10 mouse cellular contexts compared by ENCODE assay signal in genomic region chr13:105294715-105295114, GRCm38 (mm10). TPM values are rescaled to one million over a fixed set of nuclear protein-coding genes. Genes with fewer than 3 reads are reported as not detected.
DNase-seq lines count a peak whose midpoint lies in the region; ATAC-seq and TF ChIP-seq lines count a peak whose summit lies in the region.
"Had no signal": no experiment of that assay in that cellular context is flagged by ENCODE, and none has a peak within 500 bp of the region (broad histone marks: within the 10 kb centered on the region; RNA-seq: fewer than 3 reads in every experiment).

TSS of gene Rnf180 (minus strand) at chr13:105294815.

- TF ChIP-seq EP300 in MEL (IDR thresholded peaks at IDR 0.05; ENCODE audit: low read depth in 1 of 2, low read length in 2 of 2) = no peak

- TF ChIP-seq RAD21 in MEL (IDR thresholded peaks at IDR 0.05; ENCODE audit: low read depth, low read length) = no peak

- no peaks in the 10 kb centered on the region for H3K9me3 ChIP-seq in heart, embryonic 12.5 days (replicated peaks)
- no peaks in the 10 kb centered on the region for H3K9me3 ChIP-seq in MEL (replicated peaks; ENCODE audit: insufficient read depth, low read length)
- H3K9me3 ChIP-seq in liver, embryonic 12.5 days (replicated peaks) = no peaks in the 10 kb centered on the region
- H3K9me3 ChIP-seq: G1E had no signal

- no peak for DNase-seq in heart, adult 8-10 months (ENCODE audit: low spot score)
- DNase-seq in MEL (ENCODE audit: low read depth, low spot score) = no peak
- no peak for DNase-seq in gonadal fat pad, adult 2 months (ENCODE audit: low read depth)
- DNase-seq in spleen, postnatal 4 days (ENCODE audit: low spot score in 2 of 2) = no peak
- no peak for DNase-seq in c-Kit-positive CD71-positive TER-119-positive erythroid progenitor cells, embryonic 14.5 days (ENCODE audit: low spot score)
- no peak for DNase-seq in urinary bladder, adult 18-20 months (ENCODE audit: low spot score in 2 of 2)

- peak within 1 kb of the TSS; percentile 85 for H3K9ac ChIP-seq in heart, embryonic 12.5 days
- H3K9ac ChIP-seq in MEL (ENCODE audit: control insufficient read depth, low read depth, low read length, poor library complexity, severe bottlenecking) = peak within 1 kb of the TSS; percentile 84
- H3K9ac ChIP-seq in liver, embryonic 12.5 days = peak within 1 kb of the TSS; percentile 67

- peak within 1 kb of the TSS; percentile 74 for H3K4me3 ChIP-seq in heart, embryonic 12.5 days
- H3K4me3 ChIP-seq in MEL (ENCODE audit: control insufficient read depth in 1 of 2, insufficient read depth in 1 of 2, low read depth in 2 of 2, low read length in 2 of 2) = peak within 1 kb of the TSS; percentile 77 to 91
- H3K4me3 ChIP-seq in liver, embryonic 12.5 days = peak within 1 kb of the TSS; percentile 67
- H3K4me3 ChIP-seq: myocyte had no signal

- TF ChIP-seq CTCF in MEL (IDR thresholded peaks at IDR 0.05 in 2 of 3, conservative IDR thresholded peaks at IDR 0.05 in 1 of 3; ENCODE audit: control insufficient read depth in 1 of 3, insufficient read depth in 1 of 3, low read depth in 2 of 3, low read length in 3 of 3, poor library complexity in 1 of 3, severe bottlenecking in 1 of 3) = no peak

- H3K4me2 ChIP-seq in heart, embryonic 12.5 days = peak within 1 kb of the TSS; percentile 98
- H3K4me2 ChIP-seq in liver, embryonic 12.5 days = peak within 1 kb of the TSS; percentile 91

- H3K27me3 ChIP-seq in heart, embryonic 12.5 days (replicated peaks) = peaks cover 17% of the 10 kb centered on the region; the same call in 1 of the 2 replicates
- no peaks in the 10 kb centered on the region for H3K27me3 ChIP-seq in MEL (ENCODE audit: control insufficient read depth in 1 of 2, insufficient read depth in 2 of 2, low read length in 2 of 2)
- H3K27me3 ChIP-seq in liver, embryonic 12.5 days (replicated peaks) = peaks cover 26% of the 10 kb centered on the region

- H3K27ac ChIP-seq in heart, embryonic 12.5 days (ENCODE audit: poor library complexity, severe bottlenecking) = no peak within 1 kb of the TSS
- H3K27ac ChIP-seq in MEL (ENCODE audit: control insufficient read depth, low read depth, low read length) = no peak within 1 kb of the TSS
- H3K27ac ChIP-seq in liver, embryonic 12.5 days = no peak within 1 kb of the TSS

- no peak for ATAC-seq in heart, embryonic 12.5 days (ENCODE audit: insufficient number of reproducible peaks, low FRiP score)
- no peak for ATAC-seq in liver, embryonic 12.5 days

- no peak for TF ChIP-seq POLR2A in MEL (IDR thresholded peaks at IDR 0.05; ENCODE audit: control insufficient read depth in 1 of 2, insufficient read depth in 1 of 2, low read depth in 1 of 2, low read length in 2 of 2, poor library complexity in 1 of 2)

- H3K79me2 ChIP-seq in MEL (ENCODE audit: control insufficient read depth, insufficient read depth, low read length, poor library complexity) = no peaks in the 10 kb centered on the region

- peaks cover 11% of the 10 kb centered on the region for H3K4me1 ChIP-seq in heart, embryonic 12.5 days (replicated peaks)
- H3K4me1 ChIP-seq in MEL (ENCODE audit: control insufficient read depth in 1 of 2, insufficient read depth in 2 of 2, low read length in 2 of 2) = peaks cover 8 to 23% of the 10 kb centered on the region in 2 experiments
- peaks cover 19% of the 10 kb centered on the region; the same call in 1 of the 2 replicates for H3K4me1 ChIP-seq in liver, embryonic 12.5 days

- H3K36me3 ChIP-seq in heart, embryonic 12.5 days = no peaks in the 10 kb centered on the region
- peaks cover 0 to 22% of the 10 kb centered on the region in 2 experiments; a peak in 2 of 4 replicates for H3K36me3 ChIP-seq in MEL (ENCODE audit: control insufficient read depth in 1 of 2, insufficient read depth in 2 of 2, low read length in 2 of 2)
- no peaks in the 10 kb centered on the region for H3K36me3 ChIP-seq in liver, embryonic 12.5 days
- H3K36me3 ChIP-seq: G1E had no signal

- whole genome bisulfite sequencing in heart, embryonic 12.5 days = 49% methylated on average over 11 of the region's 11 CpGs
- WGBS in liver, embryonic 12.5 days (ENCODE audit: insufficient replicate concordance) = 46% methylated on average over 11 of the region's 11 CpGs

TF ChIP-seq in MEL, 35 proteins besides CTCF, POLR2A, EP300 and RAD21:
- TF ChIP-seq TCF12 (IDR thresholded peaks at IDR 0.05; ENCODE audit: low read depth, low read length) (no peak), USF2 (IDR thresholded peaks at IDR 0.05; ENCODE audit: borderline replicate concordance in 1 of 2, insufficient read depth in 1 of 2, low read depth in 1 of 2, low read length in 2 of 2) (no peak), POLR2AphosphoS2 (IDR thresholded peaks at IDR 0.05; ENCODE audit: low read length) (no peak), USF1 (IDR thresholded peaks at IDR 0.05; ENCODE audit: low read depth, low read length) (no peak), E2F4 (IDR thresholded peaks at IDR 0.05; ENCODE audit: borderline replicate concordance, low read depth, low read length) (no peak), UBTF (IDR thresholded peaks at IDR 0.05; ENCODE audit: borderline replicate concordance, insufficient read depth, low read depth, low read length) (no peak), HCFC1 (IDR thresholded peaks at IDR 0.05; ENCODE audit: low read depth, low read length) (no peak), MAFK (IDR thresholded peaks at IDR 0.05; ENCODE audit: borderline replicate concordance, low read depth, low read length) (no peak), CHD2 (IDR thresholded peaks at IDR 0.05; ENCODE audit: low read length) (no peak), KAT2A (conservative IDR thresholded peaks at IDR 0.05; ENCODE audit: low read depth, low read length) (no peak), JUND (IDR thresholded peaks at IDR 0.05; ENCODE audit: low read depth, low read length) (no peak), MXI1 (IDR thresholded peaks at IDR 0.05; ENCODE audit: low read depth, low read length) (no peak), GATA1 (IDR thresholded peaks at IDR 0.05; ENCODE audit: low read depth, low read length) (no peak), GABPA (IDR thresholded peaks at IDR 0.05; ENCODE audit: low read depth, low read length) (no peak), ZMIZ1 (IDR thresholded peaks at IDR 0.05; ENCODE audit: low read depth, low read length) (no peak), CHD1 (IDR thresholded peaks at IDR 0.05; ENCODE audit: low read depth, low read length) (no peak), MAZ (IDR thresholded peaks at IDR 0.05; ENCODE audit: low read depth, low read length) (no peak)

RNA-seq across cellular contexts. Expression of gene Rnf180, which starts in this region (rescaled TPM):
- 2.4 and 3.2 TPM in 2 replicates for polyA plus RNA-seq in heart, embryonic 12.5 days (2016; fragmentation: Nextera tagmentation; extraction: Ambion mirVana)
- total RNA-seq in heart, adult 8-10 months (2022) = 1 to 10 TPM in 3 of 4 experiments, under 1 TPM in 1; 0.94 to 2.3 (median 1.5) TPM
- 0.23 and 0.46 TPM in 2 replicates for total RNA-seq in MEL (2012; rRNA removed)
- under 1 TPM in 1 of 2 experiments, not detected in 1; 0.84 TPM for polyA plus RNA-seq in MEL (2012; ENCODE audit: insufficient read depth in 1 of 2, insufficient read length in 2 of 2, low read depth in 1 of 2, low replicate concordance in 2 of 2, missing spikeins in 1 of 2)
- polyA plus RNA-seq in gonadal fat pad, adult 2 months (2012; rRNA removed) = 32.0 and 42.0 TPM in 2 replicates
- 1.2 and 1.6 TPM in 2 replicates for polyA plus RNA-seq in liver, embryonic 12.5 days (2016; fragmentation: Nextera tagmentation; extraction: Ambion mirVana)
- polyA plus RNA-seq: G1E, myocyte had no signal
